Mouse (Mus musculus): ENCODE results near the gene Olfr963.
"Not testable (repeated sequence)": the region's sequence is repeated elsewhere in the genome, so short reads cannot be mapped to it uniquely, and the experiment has no call there.

The Olfr963 gene

GRCm38 (mm10) chr9:39666905-39667304 is at the start of gene Olfr963:
Gene Olfr963, plus strand, starts transcription at chr9:39667205.
- DNase-seq (ENCODE audit: low spot score in 2 of 2): no peak

- DNase-seq (ENCODE audit: low spot score in 2 of 2): no peak
Measured at GRCm38 (mm10) chr9:39621073-39621472, 45.9 kb upstream of the Olfr963 start, which contains the start of gene Olfr960. Gene Olfr960, plus strand, starts transcription at chr9:39621373.

- DNase-seq (ENCODE audit: low spot score in 2 of 2): no peak
Measured at GRCm38 (mm10) chr9:39623783-39624182, 43.2 kb upstream of the Olfr963 start.

- no peak for DNase-seq (ENCODE audit: low spot score in 2 of 2)
Measured at GRCm38 (mm10) chr9:39624711-39625110, 42.3 kb upstream of the Olfr963 start.

GRCm38 (mm10) chr9:39629069-39629468 is 37.9 kb upstream of the Olfr963 start:
- DNase-seq (ENCODE audit: low spot score in 2 of 2): no peak

- DNase-seq (ENCODE audit: low spot score in 2 of 2): peak; percentile 25 to 31
Measured at GRCm38 (mm10) chr9:39633913-39634594, 33.0 kb upstream of the Olfr963 start.

- no peak for DNase-seq (ENCODE audit: low spot score in 2 of 2)
Measured at GRCm38 (mm10) chr9:39644785-39645184, 22.2 kb upstream of the Olfr963 start, which contains the start of gene Olfr961. Gene Olfr961, plus strand, starts transcription at chr9:39645085.

- DNase-seq (ENCODE audit: low spot score in 2 of 2): no peak
Measured at GRCm38 (mm10) chr9:39647382-39647781, 19.6 kb upstream of the Olfr963 start.

GRCm38 (mm10) chr9:39654756-39655396 is 12.1 kb upstream of the Olfr963 start:
- DNase-seq (ENCODE audit: low spot score in 2 of 2): no peak

- no peak for DNase-seq (ENCODE audit: low spot score in 2 of 2)
Measured at GRCm38 (mm10) chr9:39669723-39670122, 2.7 kb downstream of the Olfr963 start.

GRCm38 (mm10) chr9:39674820-39675219 is 7.8 kb downstream of the Olfr963 start:
- DNase-seq (ENCODE audit: low spot score in 2 of 2): no peak

GRCm38 (mm10) chr9:39678557-39678956 is 11.6 kb downstream of the Olfr963 start:
- no peak for DNase-seq (ENCODE audit: low spot score in 2 of 2)

- DNase-seq (ENCODE audit: low spot score in 2 of 2): no peak
Measured at GRCm38 (mm10) chr9:39679280-39679679, 12.3 kb downstream of the Olfr963 start.

GRCm38 (mm10) chr9:39701123-39701522 is 34.1 kb downstream of the Olfr963 start:
- DNase-seq (ENCODE audit: low spot score in 2 of 2): not testable (repeated sequence)

GRCm38 (mm10) chr9:39707017-39707416 is 40.0 kb downstream of the Olfr963 start, which contains the start of gene Olfr149:
Gene Olfr149, minus strand, starts transcription at chr9:39707117.
- DNase-seq (ENCODE audit: low spot score in 2 of 2): no peak

GRCm38 (mm10) chr9:39708958-39709357 is 42.0 kb downstream of the Olfr963 start:
- no peak for DNase-seq (ENCODE audit: low spot score in 2 of 2)

- no peak for DNase-seq (ENCODE audit: low spot score in 2 of 2)
Measured at GRCm38 (mm10) chr9:39711053-39711452, 44.0 kb downstream of the Olfr963 start, which contains the start of gene Olfr965. Gene Olfr965, plus strand, starts transcription at chr9:39711353.

Measured in frontal cortex, postnatal 10 days (tissue).